Mouse (Mus musculus) intestine, postnatal 0 days (tissue): ENCODE measurements at regions not wholly inside any gene's neighbourhood (a gene's known extent, or its start where the extent isn't known, plus 50 kb on each side); places are given as distances from the start of the nearest gene placed in this dataset.

Experiments used
- ATAC-seq: fragments of 200-750 bp; cut with Nextera tagmentation; 2 replicates; pipeline ENCODE4 v1.8.0; 2017; ENCODE audit warnings: mild to moderate bottlenecking, moderate TSS enrichment, moderate library complexity
- H3K27ac ChIP-seq: fragments of 300-500 bp; sonication (generic); 2 replicates; pipeline ENCODE4 v1.5.1; 2014; ENCODE audit warnings: mild to moderate bottlenecking, low read depth, low read length, moderate library complexity
- H3K27me3 ChIP-seq: fragments of 300-500 bp; sonication (generic); replicated peaks from 2 replicates; pipeline ENCODE4 v1.6.1; 2014; ENCODE audit warnings: low read length, mixed read lengths; ENCODE audit not compliant: control insufficient read depth, insufficient read depth
- H3K36me3 ChIP-seq: fragments of 300-500 bp; sonication (generic); 2 replicates; pipeline ENCODE4 v1.6.1; 2014; ENCODE audit warnings: mild to moderate bottlenecking, moderate library complexity; ENCODE audit not compliant: control insufficient read depth, insufficient read depth
- H3K4me1 ChIP-seq: fragments of 300-500 bp; sonication (generic); replicated peaks from 2 replicates; pipeline ENCODE4 v1.6.1; 2014; ENCODE audit warnings: antibody characterized with exemption, low read length, mixed read lengths; ENCODE audit not compliant: control insufficient read depth, insufficient read depth
- H3K4me2 ChIP-seq: fragments of 300-500 bp; sonication (generic); replicated peaks from 2 replicates; pipeline ENCODE4 v1.6.1; 2014; ENCODE audit warnings: low read depth, mild to moderate bottlenecking, moderate library complexity
- H3K4me3 ChIP-seq: fragments of 300-500 bp; sonication (generic); 2 replicates; pipeline ENCODE4 v1.5.1; 2014; ENCODE audit warnings: low read depth, low read length
- H3K9ac ChIP-seq: fragments of 300-500 bp; sonication (generic); 2 replicates; pipeline ENCODE4 v1.6.1; 2014; ENCODE audit warnings: mild to moderate bottlenecking, low read depth, low read length
- H3K9me3 ChIP-seq: fragments of 300-500 bp; sonication (generic); 2 replicates; pipeline ENCODE4 v1.6.1; 2016; ENCODE audit warnings: mixed run types; ENCODE audit not compliant: control insufficient read depth
- CTCF ChIP-seq: sonication (generic); IDR thresholded peaks from 2 replicates; pipeline ENCODE4 v1.5.1; 2016; ENCODE audit warnings: low read depth, mild to moderate bottlenecking, control low read depth, antibody characterized with exemption, moderate library complexity
- WGBS: fragments of 180-500 bp; shearing (Covaris S2); extraction: QIAGEN DNeasy Blood & Tissue Kit; methylation state at CpG from one replicate; pipeline ENCODE4 v1.1.7; 2014; 5-methylcytosine and 5-hydroxymethylcytosine counted together

DNA sequence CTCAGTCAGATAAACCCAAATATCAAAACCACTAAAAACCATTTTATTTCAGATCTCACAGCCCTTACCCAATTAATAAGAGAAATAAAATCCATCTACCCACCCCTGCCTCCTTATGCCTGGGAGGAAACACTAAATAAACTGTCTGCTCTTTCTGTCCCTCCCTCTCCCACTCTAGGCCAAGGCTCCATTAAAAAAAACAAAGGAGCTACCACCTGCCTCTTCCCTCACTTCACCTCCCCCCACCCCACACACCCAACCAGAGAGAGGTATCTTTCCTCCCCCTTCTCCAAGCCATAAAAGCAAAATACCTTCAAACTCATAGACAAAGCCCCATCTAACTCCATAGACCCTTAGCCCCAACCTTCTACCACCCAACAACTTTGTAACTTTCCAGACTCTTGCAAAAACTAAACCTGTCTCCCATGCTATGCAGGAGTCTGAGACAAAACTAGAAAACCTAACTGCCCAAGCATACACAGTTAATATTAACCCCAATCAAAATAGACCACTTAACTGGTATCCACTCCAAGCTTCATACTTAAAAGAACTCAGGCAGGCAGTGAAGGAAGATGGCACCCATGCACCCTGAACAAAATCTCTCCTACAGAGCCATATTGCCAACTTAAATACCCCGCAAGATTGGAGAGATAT lies 532.1 kb downstream of the 9430069I07Rik start:
- no peak overlapping the region for H3K4me3 ChIP-seq
- no peaks in the 10 kb centered on the region for H3K27me3 ChIP-seq
- no peaks in the 10 kb centered on the region for H3K36me3 ChIP-seq
- H3K9me3 ChIP-seq: no peaks in the 10 kb centered on the region
- no peaks in the 10 kb centered on the region for H3K4me1 ChIP-seq
- H3K27ac ChIP-seq: no peak overlapping the region
- H3K4me2 ChIP-seq: no peak overlapping the region
- H3K9ac ChIP-seq: no peak overlapping the region
- no peak for TF ChIP-seq CTCF
- 94% methylated on average over 1 of the region's 1 CpGs for WGBS
- ATAC-seq: no peak

DNA sequence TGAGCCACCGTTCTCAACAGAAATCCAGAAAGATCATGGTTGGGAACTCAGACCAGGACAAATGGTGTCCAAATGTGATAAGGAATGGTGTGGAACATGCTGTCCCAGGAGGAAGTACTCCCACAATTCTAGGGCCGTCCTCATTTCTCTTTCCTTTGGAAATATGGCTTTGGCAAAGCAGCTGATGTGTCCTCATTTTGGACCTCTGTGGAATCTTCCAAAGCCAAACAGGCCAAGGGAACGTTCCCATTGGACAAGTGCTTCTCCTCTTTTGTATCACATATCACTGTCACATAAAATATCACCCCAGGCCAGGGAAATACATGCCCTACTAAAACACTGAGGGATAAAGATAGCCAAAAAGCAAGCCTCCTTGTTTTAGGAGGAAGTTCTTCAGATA lies 532.8 kb downstream of the 9430069I07Rik start:
- Histone ChIP-seq H3K27me3 (no peaks in the 10 kb centered on the region), H3K9ac (no peak overlapping the region), H3K27ac (no peak overlapping the region), H3K36me3 (no peaks in the 10 kb centered on the region), H3K4me2 (no peak overlapping the region), H3K4me1 (no peaks in the 10 kb centered on the region), H3K9me3 (no peaks in the 10 kb centered on the region), H3K4me3 (no peak overlapping the region)
- no peak for TF ChIP-seq CTCF
- no peak for ATAC-seq
- WGBS: 79% methylated on average over 3 of the region's 3 CpGs

DNA sequence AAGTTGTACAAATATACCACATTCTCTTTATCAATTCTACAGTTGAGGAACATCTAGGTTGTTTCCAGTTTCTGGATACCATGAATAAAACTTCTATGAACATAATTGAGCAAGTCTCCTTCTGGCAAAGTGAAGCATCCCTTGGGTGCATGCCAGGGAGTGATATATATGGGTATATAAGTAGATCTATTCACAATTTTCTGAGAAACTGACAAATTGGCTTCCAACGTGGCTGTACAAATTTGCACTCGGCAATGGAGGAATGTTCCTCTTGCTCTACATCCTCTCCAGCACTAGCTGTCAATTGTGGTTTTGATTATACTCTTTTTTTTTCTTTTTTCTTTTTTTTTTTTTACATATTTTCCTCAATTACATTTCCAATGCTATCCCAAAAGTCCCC lies 576.7 kb downstream of the 9430069I07Rik start:
- Histone ChIP-seq H3K27me3 (no peaks in the 10 kb centered on the region), H3K4me2 (no peak overlapping the region), H3K9ac (no peak overlapping the region), H3K4me3 (no peak overlapping the region), H3K27ac (no peak overlapping the region), H3K36me3 (no peaks in the 10 kb centered on the region), H3K4me1 (no peaks in the 10 kb centered on the region), H3K9me3 (no peaks in the 10 kb centered on the region)
- TF ChIP-seq CTCF: no peak
- ATAC-seq: no peak
- WGBS: 81% methylated on average over 2 of the region's 2 CpGs

DNA sequence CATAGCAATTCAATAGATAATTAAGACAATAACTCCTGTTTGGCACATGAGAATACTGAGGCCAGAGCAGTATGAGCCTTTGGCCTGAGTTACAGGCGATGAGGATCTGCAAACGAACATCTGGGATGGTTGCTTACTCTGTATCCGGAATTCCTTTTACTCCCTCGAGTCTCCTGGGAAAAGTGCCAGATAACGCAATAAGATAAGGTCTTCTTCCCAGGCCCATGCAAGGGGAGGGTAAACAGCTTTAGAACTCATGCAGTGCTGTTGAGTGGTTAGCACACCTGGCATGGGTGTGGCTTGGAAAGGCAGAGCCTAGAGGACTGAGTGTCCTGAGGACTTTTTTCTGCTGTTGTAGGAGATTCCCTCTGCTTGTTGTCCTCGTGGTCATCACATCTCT lies 598.2 kb downstream of the 9430069I07Rik start:
- 33% methylated on average over 6 of the region's 6 CpGs for WGBS
- H3K36me3 ChIP-seq: no peaks in the 10 kb centered on the region
- H3K27me3 ChIP-seq: no peaks in the 10 kb centered on the region
- no peaks in the 10 kb centered on the region for H3K9me3 ChIP-seq
- H3K9ac ChIP-seq: no peak overlapping the region
- H3K4me1 ChIP-seq: no peaks in the 10 kb centered on the region
- no peak overlapping the region for H3K4me2 ChIP-seq
- no peak for ATAC-seq
- no peak for TF ChIP-seq CTCF
- no peak overlapping the region for H3K27ac ChIP-seq
- no peak overlapping the region for H3K4me3 ChIP-seq

DNA sequence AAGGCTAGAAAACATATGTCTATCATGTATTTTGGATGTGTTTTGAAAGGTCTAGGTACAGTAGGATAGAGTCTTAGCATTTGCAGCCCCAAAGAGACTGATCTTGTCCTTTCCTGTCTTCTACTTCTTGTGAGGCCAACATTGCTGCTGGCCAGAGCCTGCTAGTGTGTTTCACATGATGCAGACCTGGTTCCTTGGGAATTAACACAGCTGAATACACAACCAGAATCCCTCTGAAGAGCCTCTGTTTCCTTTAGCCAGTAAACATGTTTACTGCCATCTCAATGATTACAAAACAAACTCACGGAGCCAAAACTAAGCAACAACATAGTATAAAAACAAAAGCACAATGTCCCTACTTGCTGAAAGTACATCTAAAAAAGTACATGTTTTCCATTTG lies 598.9 kb downstream of the 9430069I07Rik start:
- Histone ChIP-seq H3K27me3 (no peaks in the 10 kb centered on the region), H3K9me3 (no peaks in the 10 kb centered on the region), H3K9ac (no peak overlapping the region), H3K4me1 (no peaks in the 10 kb centered on the region), H3K36me3 (no peaks in the 10 kb centered on the region), H3K4me2 (no peak overlapping the region), H3K27ac (no peak overlapping the region), H3K4me3 (no peak overlapping the region)
- ATAC-seq: no peak
- WGBS: 88% methylated on average over 1 of the region's 1 CpGs
- no peak for TF ChIP-seq CTCF
